Mouse (Mus musculus): ENCODE results near the gene Uba6. TPM values are rescaled to one million over a fixed set of nuclear protein-coding genes. Genes with fewer than 3 reads are reported as not detected.

The Uba6 gene
- 3.9 and 4.7 TPM in 2 replicates for polyA plus RNA-seq (2015; fragmentation: Nextera tagmentation; extraction: Ambion mirVana)

- DNase-seq (ENCODE audit: low spot score) (peak; percentile 98), ATAC-seq (peak; percentile 99)
- peak within 1 kb of the TSS; percentile 87 for H3K4me2 ChIP-seq (replicated peaks; ENCODE audit: low read depth, low read length)
- no peaks in the 10 kb centered on the region for H3K4me1 ChIP-seq (ENCODE audit: insufficient read depth, low read depth, low read length)
- peak within 1 kb of the TSS; percentile 35 for H3K9ac ChIP-seq (replicated peaks; ENCODE audit: low read depth)
- H3K9me3 ChIP-seq (ENCODE audit: low read length) = no peaks in the 10 kb centered on the region
- TF ChIP-seq EP300 (IDR thresholded peaks at IDR 0.05) = no peak
- TF ChIP-seq CTCF (IDR thresholded peaks at IDR 0.05) = no peak
- WGBS = 1% methylated on average over 52 of the region's 67 CpGs
- no peaks in the 10 kb centered on the region for H3K27me3 ChIP-seq (replicated peaks; ENCODE audit: insufficient read depth, low read length)
- peak within 1 kb of the TSS; percentile 69 for H3K4me3 ChIP-seq (ENCODE audit: low read depth, low read length)
- no peaks in the 10 kb centered on the region for H3K36me3 ChIP-seq (ENCODE audit: insufficient read depth, low read length)
- H3K27ac ChIP-seq (ENCODE audit: low read length) = peak within 1 kb of the TSS; percentile 73
Observed at GRCm38 (mm10) chr5:86172449-86173161, at the start of gene Uba6. Uba6 (minus strand) TSS chr5:86172803.

GRCm38 (mm10) chr5:86197801-86198200 lies 25.2 kb upstream of the Uba6 start, which contains the start of gene Gnrhr:
Gnrhr (minus strand) TSS chr5:86197901.
- no peak for TF ChIP-seq CTCF (IDR thresholded peaks at IDR 0.05)
- TF ChIP-seq EP300 (IDR thresholded peaks at IDR 0.05) = no peak
- Histone ChIP-seq H3K4me2 (replicated peaks; ENCODE audit: low read depth, low read length) (no peak within 1 kb of the TSS), H3K9ac (replicated peaks; ENCODE audit: low read depth) (no peak within 1 kb of the TSS), H3K4me1 (ENCODE audit: insufficient read depth, low read depth, low read length) (no peaks in the 10 kb centered on the region), H3K27me3 (replicated peaks; ENCODE audit: insufficient read depth, low read length) (no peaks in the 10 kb centered on the region), H3K9me3 (ENCODE audit: low read length) (no peaks in the 10 kb centered on the region), H3K36me3 (ENCODE audit: insufficient read depth, low read length) (no peaks in the 10 kb centered on the region), H3K4me3 (ENCODE audit: low read depth, low read length) (no peak within 1 kb of the TSS), H3K27ac (ENCODE audit: low read length) (no peak within 1 kb of the TSS)
- ATAC-seq (no peak), DNase-seq (ENCODE audit: low spot score) (no peak)
- WGBS = 84% methylated on average over 10 of the region's 10 CpGs

- H3K9ac ChIP-seq (replicated peaks; ENCODE audit: low read depth) = no peak overlapping the region
- no peaks in the 10 kb centered on the region for H3K4me1 ChIP-seq (ENCODE audit: insufficient read depth, low read depth, low read length)
- TF ChIP-seq CTCF (IDR thresholded peaks at IDR 0.05) = peak; percentile 75
- TF ChIP-seq EP300 (IDR thresholded peaks at IDR 0.05) = no peak
- H3K36me3 ChIP-seq (ENCODE audit: insufficient read depth, low read length) = no peaks in the 10 kb centered on the region
- no peak overlapping the region for H3K4me2 ChIP-seq (replicated peaks; ENCODE audit: low read depth, low read length)
- H3K9me3 ChIP-seq (ENCODE audit: low read length) = no peaks in the 10 kb centered on the region
- no peaks in the 10 kb centered on the region for H3K27me3 ChIP-seq (replicated peaks; ENCODE audit: insufficient read depth, low read length)
- H3K4me3 ChIP-seq (ENCODE audit: low read depth, low read length) = no peak overlapping the region
- peak; percentile 81 for DNase-seq (ENCODE audit: low spot score)
- WGBS = 8% methylated on average over 4 of the region's 4 CpGs
- peak; percentile 58; the same call in 1 of the 2 replicates for ATAC-seq
- H3K27ac ChIP-seq (ENCODE audit: low read length) = no peak overlapping the region
Observed at GRCm38 (mm10) chr5:86191356-86191755, 18.8 kb upstream of the Uba6 start.

GRCm38 (mm10) chr5:86190770-86191169 lies 18.2 kb upstream of the Uba6 start:
- H3K4me2 ChIP-seq (replicated peaks; ENCODE audit: low read depth, low read length) = no peak overlapping the region
- no peak overlapping the region for H3K27ac ChIP-seq (ENCODE audit: low read length)
- peak; percentile 73 for DNase-seq (ENCODE audit: low spot score)
- H3K9me3 ChIP-seq (ENCODE audit: low read length) = no peaks in the 10 kb centered on the region
- H3K27me3 ChIP-seq (replicated peaks; ENCODE audit: insufficient read depth, low read length) = no peaks in the 10 kb centered on the region
- no peaks in the 10 kb centered on the region for H3K36me3 ChIP-seq (ENCODE audit: insufficient read depth, low read length)
- TF ChIP-seq CTCF (IDR thresholded peaks at IDR 0.05) (peak; percentile 69), EP300 (IDR thresholded peaks at IDR 0.05) (no peak)
- H3K4me1 ChIP-seq (ENCODE audit: insufficient read depth, low read depth, low read length) = no peaks in the 10 kb centered on the region
- no peak overlapping the region for H3K4me3 ChIP-seq (ENCODE audit: low read depth, low read length)
- H3K9ac ChIP-seq (replicated peaks; ENCODE audit: low read depth) = no peak overlapping the region
- ATAC-seq = peak; percentile 52; the same call in 1 of the 2 replicates
- 31% methylated on average over 5 of the region's 5 CpGs for WGBS

- Histone ChIP-seq H3K4me2 (replicated peaks; ENCODE audit: low read depth, low read length) (no peak overlapping the region), H3K27me3 (replicated peaks; ENCODE audit: insufficient read depth, low read length) (no peaks in the 10 kb centered on the region), H3K4me1 (ENCODE audit: insufficient read depth, low read depth, low read length) (no peaks in the 10 kb centered on the region), H3K4me3 (ENCODE audit: low read depth, low read length) (no peak overlapping the region), H3K9ac (replicated peaks; ENCODE audit: low read depth) (no peak overlapping the region), H3K27ac (ENCODE audit: low read length) (no peak overlapping the region), H3K36me3 (ENCODE audit: insufficient read depth, low read length) (no peaks in the 10 kb centered on the region), H3K9me3 (ENCODE audit: low read length) (no peaks in the 10 kb centered on the region)
- WGBS = 56% methylated on average over 15 of the region's 15 CpGs
- no peak for ATAC-seq
- TF ChIP-seq EP300 (IDR thresholded peaks at IDR 0.05) (no peak), CTCF (IDR thresholded peaks at IDR 0.05) (no peak)
- no peak for DNase-seq (ENCODE audit: low spot score)
Observed at GRCm38 (mm10) chr5:86190290-86190689, 17.7 kb upstream of the Uba6 start.

GRCm38 (mm10) chr5:86187441-86187840 lies 14.8 kb upstream of the Uba6 start:
- Histone ChIP-seq H3K9me3 (ENCODE audit: low read length) (no peaks in the 10 kb centered on the region), H3K4me2 (replicated peaks; ENCODE audit: low read depth, low read length) (no peak overlapping the region), H3K27me3 (replicated peaks; ENCODE audit: insufficient read depth, low read length) (no peaks in the 10 kb centered on the region), H3K4me3 (ENCODE audit: low read depth, low read length) (no peak overlapping the region), H3K27ac (ENCODE audit: low read length) (no peak overlapping the region), H3K36me3 (ENCODE audit: insufficient read depth, low read length) (no peaks in the 10 kb centered on the region), H3K4me1 (ENCODE audit: insufficient read depth, low read depth, low read length) (no peaks in the 10 kb centered on the region), H3K9ac (replicated peaks; ENCODE audit: low read depth) (no peak overlapping the region)
- DNase-seq (ENCODE audit: low spot score) (no peak), ATAC-seq (no peak)
- 56% methylated on average over 6 of the region's 6 CpGs for WGBS
- TF ChIP-seq EP300 (IDR thresholded peaks at IDR 0.05) (no peak), CTCF (IDR thresholded peaks at IDR 0.05) (no peak)
